Mouse (Mus musculus) C2C12 (cell line): Measurements from ENCODE around the gene Hmgn3. TPM values are rescaled to one million over a fixed set of nuclear protein-coding genes. Genes with fewer than 3 reads are reported as not detected.
A peak's percentile ranks its signal among the peaks of the same experiment; 100 is the strongest.

Experiments
- H3K27me3 ChIP-seq: one replicate; pipeline ENCODE4 v1.6.1; 2011; ENCODE audit not compliant: control insufficient read depth, insufficient read depth, insufficient read length
- H3K36me3 ChIP-seq: one replicate; pipeline ENCODE4 v1.6.1; 2011; ENCODE audit not compliant: control insufficient read depth, insufficient read depth
- H3K4me3 ChIP-seq: one replicate; pipeline ENCODE4 v1.5.1; 2011; ENCODE audit warnings: mild to moderate bottlenecking, control low read depth; ENCODE audit not compliant: poor library complexity, insufficient read depth, severe bottlenecking
- H3K79me2 ChIP-seq: one replicate; pipeline ENCODE4 v1.6.1; 2011; ENCODE audit not compliant: control insufficient read depth, insufficient read depth
- H3K79me3 ChIP-seq: one replicate; pipeline ENCODE4 v1.6.1; 2011; ENCODE audit warnings: low read depth, control low read depth
- H3ac ChIP-seq: one replicate; pipeline ENCODE3; 2011; ENCODE audit warnings: low read depth; ENCODE audit not compliant: control insufficient read depth, insufficient read length
- CEBPB ChIP-seq: IDR thresholded peaks from one replicate; pipeline ENCODE4 v1.6.1; 2011; ENCODE audit warnings: low read depth, mild to moderate bottlenecking, control low read depth, moderate library complexity
- CTCF ChIP-seq: IDR thresholded peaks from one replicate; pipeline ENCODE4 v1.5.1; 2011; ENCODE audit not compliant: control insufficient read depth, insufficient read depth, insufficient read length
- FOSL1 ChIP-seq: IDR thresholded peaks from one replicate; pipeline ENCODE4 v1.8.0; 2011; ENCODE audit warnings: mild to moderate bottlenecking, low read length; ENCODE audit not compliant: poor library complexity, insufficient read depth, severe bottlenecking
- MAX ChIP-seq: IDR thresholded peaks from one replicate; pipeline ENCODE4 v1.6.1; 2011; ENCODE audit warnings: mild to moderate bottlenecking, control low read depth
- MYOD1 ChIP-seq: IDR thresholded peaks from one replicate; pipeline ENCODE4 v1.6.1; 2011; ENCODE audit warnings: low read depth; ENCODE audit not compliant: control insufficient read depth, insufficient read length
- MYOG ChIP-seq: IDR thresholded peaks from one replicate; pipeline ENCODE4 v1.6.1; 2011; ENCODE audit not compliant: control insufficient read depth, insufficient read length; ENCODE audit errors: extremely low read depth
- USF1 ChIP-seq: IDR thresholded peaks from one replicate; pipeline ENCODE4 v1.6.1; 2011; ENCODE audit warnings: low read depth, mild to moderate bottlenecking, control low read depth, moderate library complexity
- long read RNA-seq, 2 experiments: library from polyadenylated mRNA; unstranded; transcript quantifications; one replicate each; pipeline ENCODE4 v2.0.0; 2019 to 2020
- polyA plus RNA-seq: library from polyadenylated mRNA; unstranded; fragments of >200 nt; fragmentation: generic; extraction: Trizol; gene quantifications from one replicate; pipeline ENCODE4 v1.2.1, GENCODE M21; 2012; ENCODE audit warnings: missing spikeins

The Hmgn3 gene
- 41.6 TPM for polyA plus RNA-seq
- long read RNA-seq, experiment 1, transcript Hmgn3-202 (6 exons, 983 nt), result minor isoform, 32 of 87 reads
- long read RNA-seq, experiment 1, transcript Hmgn3-203 (5 exons, 1,391 nt), result minor isoform, 7 of 87 reads
- long read RNA-seq, experiment 1, transcript Hmgn3-201 (6 exons, 862 nt), result major isoform, 39 of 87 reads
- long read RNA-seq, experiment 1, partial matches to known transcripts, result 2 of 87 reads
- long read RNA-seq, experiment 1, other reads (novel, unspliced or antisense), result 6 of 87 reads
- long read RNA-seq, experiment 2, transcript Hmgn3-201 (6 exons, 862 nt), result major isoform, 6 of 19 reads
- long read RNA-seq, experiment 2, transcript Hmgn3-202 (6 exons, 983 nt), result major isoform, 6 of 19 reads
- long read RNA-seq, experiment 2, partial matches to known transcripts, result 1 of 19 reads
- long read RNA-seq, experiment 2, other reads (novel, unspliced or antisense), result 2 of 19 reads

GRCm38 (mm10) chr9:83146446-83147188 is at the start of gene Hmgn3:
Gene Hmgn3 (minus strand): TSS chr9:83146685.
- Histone ChIP-seq H3K27me3 (no peaks in the 10 kb centered on the region), H3ac (peak within 1 kb of the TSS; percentile 59), H3K36me3 (no peaks in the 10 kb centered on the region), H3K79me3 (peaks cover 17% of the 10 kb centered on the region), H3K4me3 (peak within 1 kb of the TSS; percentile 61), H3K79me2 (peaks cover 38% of the 10 kb centered on the region)
- TF ChIP-seq CTCF (no peak), MAX (no peak), MYOD1 (no peak), USF1 (no peak), MYOG (no peak), CEBPB (no peak), FOSL1 (no peak)

- no peaks in the 10 kb centered on the region for H3K27me3 ChIP-seq
- no peak overlapping the region for H3K4me3 ChIP-seq
- no peak overlapping the region for H3ac ChIP-seq
- H3K79me3 ChIP-seq, result no peaks in the 10 kb centered on the region
- no peak for TF ChIP-seq MYOD1
- TF ChIP-seq MAX, result no peak
- TF ChIP-seq FOSL1, result no peak
- no peak for TF ChIP-seq CEBPB
- no peak for TF ChIP-seq USF1
- TF ChIP-seq CTCF, result no peak
- no peak for TF ChIP-seq MYOG
- no peaks in the 10 kb centered on the region for H3K36me3 ChIP-seq
- H3K79me2 ChIP-seq, result no peaks in the 10 kb centered on the region
Observed at GRCm38 (mm10) chr9:83195765-83196164, 49.3 kb upstream of the Hmgn3 start.

- Histone ChIP-seq H3K4me3 (no peak overlapping the region), H3K27me3 (no peaks in the 10 kb centered on the region), H3K79me3 (no peaks in the 10 kb centered on the region), H3ac (no peak overlapping the region), H3K36me3 (no peaks in the 10 kb centered on the region), H3K79me2 (no peaks in the 10 kb centered on the region)
- TF ChIP-seq CTCF, result no peak
- no peak for TF ChIP-seq MYOD1
- no peak for TF ChIP-seq CEBPB
- TF ChIP-seq MYOG, result no peak
- no peak for TF ChIP-seq MAX
- TF ChIP-seq FOSL1, result no peak
- no peak for TF ChIP-seq USF1
Observed at GRCm38 (mm10) chr9:83195007-83195406, 48.5 kb upstream of the Hmgn3 start.

GRCm38 (mm10) chr9:83187752-83188151 is 41.3 kb upstream of the Hmgn3 start:
- Histone ChIP-seq H3ac (no peak overlapping the region), H3K79me3 (no peaks in the 10 kb centered on the region), H3K36me3 (no peaks in the 10 kb centered on the region), H3K79me2 (no peaks in the 10 kb centered on the region), H3K4me3 (no peak overlapping the region), H3K27me3 (no peaks in the 10 kb centered on the region)
- TF ChIP-seq MAX (no peak), FOSL1 (no peak), CTCF (no peak), MYOD1 (no peak)

GRCm38 (mm10) chr9:83145591-83146445 is 667 bp downstream of the Hmgn3 start:
- H3ac ChIP-seq, result peak overlapping the region; percentile 59
- H3K36me3 ChIP-seq, result peaks cover 2% of the 10 kb centered on the region
- peaks cover 41% of the 10 kb centered on the region for H3K79me2 ChIP-seq
- H3K4me3 ChIP-seq, result peak overlapping the region; percentile 61
- no peak for TF ChIP-seq MYOD1
- peak; percentile 16 for TF ChIP-seq MAX
- TF ChIP-seq CTCF, result no peak
- TF ChIP-seq CEBPB, result no peak
- TF ChIP-seq MYOG, result no peak
- H3K27me3 ChIP-seq, result no peaks in the 10 kb centered on the region
- peaks cover 23% of the 10 kb centered on the region for H3K79me3 ChIP-seq
